Comparison of ENCODE assay signal across 12 mouse cellular contexts in the genomic region with DNA sequence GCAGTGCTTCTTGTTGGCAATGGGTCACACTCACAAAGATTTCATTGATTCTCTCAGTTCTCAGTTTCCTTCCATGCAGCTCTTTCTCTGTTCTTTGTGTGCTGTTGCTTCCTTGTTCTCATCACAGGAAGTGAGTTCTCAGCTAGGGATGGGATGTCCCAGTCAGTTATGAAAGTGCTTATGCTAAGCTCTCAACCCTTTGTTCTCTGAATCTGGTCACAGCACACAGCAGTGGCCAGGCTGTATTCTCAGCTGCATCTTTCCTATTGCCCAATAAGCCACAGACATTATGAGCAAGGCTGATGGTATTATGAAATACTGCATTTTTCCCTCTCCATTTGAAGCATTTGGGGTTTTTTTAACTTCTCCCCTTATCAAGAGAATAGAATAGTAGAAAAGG. TPM values are rescaled to one million over a fixed set of nuclear protein-coding genes. Genes with fewer than 3 reads are reported as not detected.
DNase-seq lines count a peak whose midpoint lies in the region; ATAC-seq and TF ChIP-seq lines count a peak whose summit lies in the region.
"Not testable (repeated sequence)": the region's sequence is repeated elsewhere in the genome, so short reads cannot be mapped to it uniquely, and the experiment has no call there.
"Had no signal": no experiment of that assay in that cellular context is flagged by ENCODE, and none has a peak within 500 bp of the region (broad histone marks: within the 10 kb centered on the region; RNA-seq: fewer than 3 reads in every experiment).

No protein-coding gene starts in this region.

- CTCF ChIA-PET in Patski (lab: Charles Lee) = interaction anchor here (1.1 kb wide), 1 partner anchor 162 kb away, joined by 3 read pairs; no protein-coding TSS in a partner anchor

- H3K4me2 ChIP-seq in hindbrain, embryonic 14.5 days (replicated peaks); liver, postnatal 0 days (ENCODE audit: low read depth, low read length): not testable (repeated sequence)

- DNase-seq in 416B (ENCODE audit: low read depth) = peak; percentile 36
- DNase-seq in Patski (ENCODE audit: low read depth, low spot score); liver, postnatal 0 days: not testable (repeated sequence)
- DNase-seq in c-Kit-positive CD71-negative TER-119-negative erythroid progenitor cells, embryonic 14.5 days (ENCODE audit: low read depth) = peak; percentile 5
- peak; percentile 28 to 65 for DNase-seq in heart, adult 18-20 months
- DNase-seq in hindbrain, embryonic 14.5 days (ENCODE audit: low spot score) = peak; percentile 2
- DNase-seq in lung, postnatal 36 days = peak; percentile 51
- DNase-seq in monocyte, adult 2 months (ENCODE audit: low read depth in 1 of 2, low spot score in 2 of 2) = peak; percentile 26 to 52

- not testable (repeated sequence) for H3K27ac ChIP-seq in hindbrain, embryonic 14.5 days; liver, postnatal 0 days (ENCODE audit: low read depth)

- in situ Hi-C loops in Patski (cut with MboI; ENCODE audit: low pct_unique_long_range_greater_than_20kb) = not testable (repeated sequence)

- not testable (repeated sequence) for H3K36me3 ChIP-seq in hindbrain, embryonic 14.5 days (replicated peaks; ENCODE audit: control insufficient read depth, insufficient read depth); liver, postnatal 0 days (replicated peaks; ENCODE audit: insufficient read depth, low read length)

- H3K9ac ChIP-seq in hindbrain, embryonic 14.5 days; liver, postnatal 0 days (replicated peaks): not testable (repeated sequence)

- POLR2A ChIA-PET in Patski (lab: Charles Lee) = not testable (repeated sequence)

- not testable (repeated sequence) for H3K4me3 ChIP-seq in hindbrain, embryonic 14.5 days (replicated peaks; ENCODE audit: low read length); liver, postnatal 0 days (ENCODE audit: low read depth, low read length)

- H3K27me3 ChIP-seq in Patski = peaks cover 39% of the 10 kb centered on the region
- H3K27me3 ChIP-seq in hindbrain, embryonic 14.5 days (ENCODE audit: control insufficient read depth, insufficient read depth, low read length); liver, postnatal 0 days (ENCODE audit: insufficient read depth, low read length): not testable (repeated sequence)

- ATAC-seq in Patski = peak; percentile 78
- not testable (repeated sequence) for ATAC-seq in hindbrain, embryonic 14.5 days (ENCODE audit: low FRiP score)
- peak; percentile 38; the same call in 1 of the 2 replicates for ATAC-seq in liver, postnatal 0 days

- not testable (repeated sequence) for TF ChIP-seq CTCF in Patski (IDR thresholded peaks at IDR 0.05); liver, postnatal 0 days (IDR thresholded peaks at IDR 0.05; ENCODE audit: low read depth)

- H3K4me1 ChIP-seq in hindbrain, embryonic 14.5 days (replicated peaks; ENCODE audit: control insufficient read depth, insufficient read depth, low read length); liver, postnatal 0 days (ENCODE audit: insufficient read depth): not testable (repeated sequence)

- TF ChIP-seq EP300 in liver, postnatal 0 days (IDR thresholded peaks at IDR 0.05; ENCODE audit: low read depth) = not testable (repeated sequence)

- not testable (repeated sequence) for H3K9me3 ChIP-seq in hindbrain, embryonic 14.5 days (ENCODE audit: control insufficient read depth, low read length); liver, postnatal 0 days (ENCODE audit: low read length)

RNA-seq across cellular contexts. Expression of a gene that starts 23.0 kb away (rescaled TPM):
- polyA plus RNA-seq in Patski (2021) = 0.04 TPM
- total RNA-seq in heart, adult 18-20 months (2021) = 1 to 10 TPM; 5.4 to 6.7 TPM
- not detected in 2 replicates for polyA plus RNA-seq in hindbrain, embryonic 14.5 days (2014; fragmentation: Nextera tagmentation; extraction: Ambion mirVana)
- 1.5 and 1.7 TPM in 2 replicates for polyA plus RNA-seq in liver, postnatal 0 days (2015; fragmentation: Nextera tagmentation; extraction: Ambion mirVana)
- polyA plus RNA-seq: cortical plate, adult 2 months; forebrain, embryonic 15.5 days; hindbrain, embryonic 13.5 days had no signal

RNA-seq across cellular contexts. Expression of a gene that starts 43.2 kb away (rescaled TPM):
- not detected for polyA plus RNA-seq in Patski (2021)
- 1 to 10 TPM; 7.0 to 9.7 TPM for total RNA-seq in heart, adult 18-20 months (2021)
- polyA plus RNA-seq in hindbrain, embryonic 14.5 days (2014; fragmentation: Nextera tagmentation; extraction: Ambion mirVana) = 1.4 and 3.3 TPM in 2 replicates
- polyA plus RNA-seq in liver, postnatal 0 days (2015; fragmentation: Nextera tagmentation; extraction: Ambion mirVana) = 3.2 and 3.8 TPM in 2 replicates
- total RNA-seq: ES-E14 had no signal

RNA-seq across cellular contexts. Expression of a gene that starts 45.1 kb away (rescaled TPM):
- polyA plus RNA-seq in Patski (2021) = 0.35 TPM
- total RNA-seq in heart, adult 18-20 months (2021) = 1 to 10 TPM; 3.6 to 4.7 TPM
- polyA plus RNA-seq in hindbrain, embryonic 14.5 days (2014; fragmentation: Nextera tagmentation; extraction: Ambion mirVana) = 3.4 and 3.6 TPM in 2 replicates
- polyA plus RNA-seq in liver, postnatal 0 days (2015; fragmentation: Nextera tagmentation; extraction: Ambion mirVana) = 8.8 and 9.0 TPM in 2 replicates
